Mouse (Mus musculus) stomach, embryonic 14.5 days (tissue): ENCODE results near the gene Cmtm2b. TPM values are rescaled to one million over a fixed set of nuclear protein-coding genes. Genes with fewer than 3 reads are reported as not detected.

Source experiments
- ATAC-seq: fragments of 200-750 bp; cut with Nextera tagmentation; 2 replicates; pipeline ENCODE4 v1.8.0; 2017; ENCODE audit warnings: low read depth, moderate TSS enrichment; ENCODE audit not compliant: insufficient number of reproducible peaks, insufficient read depth, low FRiP score
- H3K27ac ChIP-seq: fragments of 300-500 bp; sonication (generic); 2 replicates; pipeline ENCODE4 v1.5.1; 2014; ENCODE audit warnings: mild to moderate bottlenecking, low read length, moderate library complexity, mixed read lengths
- H3K27me3 ChIP-seq: fragments of 300-500 bp; sonication (generic); 2 replicates; pipeline ENCODE4 v1.6.1; 2014; ENCODE audit warnings: low read length, control low read depth, mixed read lengths; ENCODE audit not compliant: control insufficient read depth, insufficient read depth
- H3K36me3 ChIP-seq: fragments of 300-500 bp; sonication (generic); 2 replicates; pipeline ENCODE4 v1.6.1; 2014; ENCODE audit warnings: mild to moderate bottlenecking, control low read depth, low read length, moderate library complexity, mixed read lengths; ENCODE audit not compliant: control insufficient read depth, insufficient read depth
- H3K4me1 ChIP-seq: fragments of 300-500 bp; sonication (generic); 2 replicates; pipeline ENCODE4 v1.6.1; 2014; ENCODE audit warnings: low read length, control low read depth, mixed read lengths; ENCODE audit not compliant: control insufficient read depth, insufficient read depth
- H3K4me2 ChIP-seq: fragments of 300-500 bp; sonication (generic); replicated peaks from 2 replicates; pipeline ENCODE4 v1.6.1; 2014; ENCODE audit warnings: low read depth, low read length, control low read depth
- H3K4me3 ChIP-seq: fragments of 300-500 bp; sonication (generic); 2 replicates; pipeline ENCODE4 v1.5.1; 2014; ENCODE audit warnings: low read depth, low read length, control low read depth
- H3K9ac ChIP-seq: fragments of 300-500 bp; sonication (generic); replicated peaks from 2 replicates; pipeline ENCODE4 v1.6.1; 2014; ENCODE audit warnings: low read depth, mild to moderate bottlenecking, control low read depth, low read length, moderate library complexity, mixed read lengths
- H3K9me3 ChIP-seq: fragments of 300-500 bp; sonication (generic); 2 replicates; pipeline ENCODE4 v1.6.1; 2016; ENCODE audit warnings: low read depth, low read length, control low read depth; ENCODE audit not compliant: control insufficient read depth
- WGBS: fragments of 180-500 bp; shearing (Covaris S2); extraction: QIAGEN DNeasy Blood & Tissue Kit; methylation state at CpG from one replicate; pipeline ENCODE4 v1.1.7; 2014; 5-methylcytosine and 5-hydroxymethylcytosine counted together
- polyA plus RNA-seq: library from polyadenylated mRNA; unstranded; fragments of >200 nt; fragmentation: Nextera tagmentation; extraction: Ambion mirVana; gene quantifications from 2 replicates; pipeline ENCODE4 v1.2.1, GENCODE M21; 2014

The Cmtm2b gene
- polyA plus RNA-seq, 1 experiment from 2014 or later = not detected

DNA sequence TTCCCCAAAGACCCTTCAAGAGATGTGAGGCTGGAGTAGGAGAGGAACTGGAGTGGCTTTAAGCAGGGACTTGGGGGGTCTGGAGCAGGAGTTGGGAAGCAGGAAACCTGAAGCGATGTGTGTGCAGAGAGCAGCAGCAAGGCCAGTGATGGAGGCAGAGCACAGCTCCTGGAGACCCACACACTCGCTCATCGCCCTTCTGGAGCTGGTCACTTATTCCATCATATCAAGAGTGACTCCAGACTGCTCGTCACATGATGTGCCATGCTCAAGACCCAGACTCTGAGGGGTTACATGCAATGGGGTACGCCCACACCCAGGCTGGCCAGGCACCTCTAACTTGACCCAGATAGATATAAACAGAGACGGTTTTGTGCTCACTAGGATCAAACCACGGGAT is 58.2 kb downstream of the Cmtm2b start:
- 77% methylated on average over 7 of the region's 7 CpGs for WGBS
- no peak overlapping the region for H3K4me3 ChIP-seq

More for the DNA sequence above, 58.2 kb downstream of the Cmtm2b start:
- Histone ChIP-seq H3K4me1 (peaks cover 24% of the 10 kb centered on the region), H3K9me3 (no peaks in the 10 kb centered on the region), H3K36me3 (no peaks in the 10 kb centered on the region), H3K9ac (no peak overlapping the region), H3K27me3 (no peaks in the 10 kb centered on the region), H3K4me2 (no peak overlapping the region), H3K27ac (no peak overlapping the region)
- no peak for ATAC-seq

Other genes with a start within 250 kb of the Cmtm2b start
- gene Cdh5, start 220.6 kb upstream of the Cmtm2b start, polyA plus RNA-seq = 30.2 and 33.1 TPM in 2 replicates
- 1.6 TPM in 2 replicates for gene Bean1, start 151.8 kb upstream of the Cmtm2b start, polyA plus RNA-seq
- gene Tk2, start 73.7 kb upstream of the Cmtm2b start, polyA plus RNA-seq = 16.1 and 19.8 TPM in 2 replicates
- gene Cklf, start 71.4 kb upstream of the Cmtm2b start, polyA plus RNA-seq = 46.0 and 53.4 TPM in 2 replicates
- gene Cmtm2a, start 29.0 kb upstream of the Cmtm2b start, polyA plus RNA-seq = not detected in 2 replicates
- not detected in 2 replicates for gene Gm45711, start 12.1 kb upstream of the Cmtm2b start, polyA plus RNA-seq
- gene Cmtm1, start 12.1 kb upstream of the Cmtm2b start, polyA plus RNA-seq = not detected in 2 replicates
- gene Gm11020, start 663 bp upstream of the Cmtm2b start, polyA plus RNA-seq = not detected in 2 replicates
- gene Cmtm3, start 17.2 kb downstream of the Cmtm2b start, polyA plus RNA-seq = 154 and 155 TPM in 2 replicates
- 6.4 and 7.2 TPM in 2 replicates for gene Cmtm4, start 73.6 kb downstream of the Cmtm2b start, polyA plus RNA-seq
- gene Dync1li2, start 120.8 kb downstream of the Cmtm2b start, polyA plus RNA-seq = 58.4 and 69.2 TPM in 2 replicates
- gene Terb1, start 187.7 kb downstream of the Cmtm2b start, polyA plus RNA-seq = 0.26 and 0.43 TPM in 2 replicates
- 111 and 115 TPM in 2 replicates for gene Nae1, start 212.4 kb downstream of the Cmtm2b start, polyA plus RNA-seq
- gene Car7, start 212.5 kb downstream of the Cmtm2b start, polyA plus RNA-seq = 0.55 and 1.6 TPM in 2 replicates